Mouse (Mus musculus) embryonic facial prominence, embryonic 12.5 days (tissue): ENCODE results near the gene Mpz. TPM values are rescaled to one million over a fixed set of nuclear protein-coding genes. Genes with fewer than 3 reads are reported as not detected.

Source experiments
- ATAC-seq: fragments of 200-750 bp; cut with Nextera tagmentation; 2 replicates; pipeline ENCODE4 v1.8.0; 2017; ENCODE audit not compliant: insufficient number of reproducible peaks, insufficient read depth, low FRiP score, low TSS enrichment
- H3K27ac ChIP-seq: fragments of 300-500 bp; sonication (generic); 2 replicates; pipeline ENCODE4 v1.5.1; 2016; ENCODE audit warnings: mild to moderate bottlenecking
- H3K27me3 ChIP-seq: fragments of 300-500 bp; sonication (generic); 2 replicates; pipeline ENCODE4 v1.6.1; 2016; ENCODE audit warnings: mild to moderate bottlenecking, moderate library complexity
- H3K36me3 ChIP-seq: fragments of 300-500 bp; sonication (generic); 2 replicates; pipeline ENCODE4 v1.6.1; 2016; ENCODE audit warnings: mild to moderate bottlenecking
- H3K4me1 ChIP-seq: fragments of 300-500 bp; sonication (generic); 2 replicates; pipeline ENCODE4 v1.6.1; 2016
- H3K4me2 ChIP-seq: fragments of 300-500 bp; sonication (generic); replicated peaks from 2 replicates; pipeline ENCODE4 v1.6.1; 2016; ENCODE audit warnings: mild to moderate bottlenecking, moderate library complexity
- H3K4me3 ChIP-seq: fragments of 300-500 bp; sonication (generic); 2 replicates; pipeline ENCODE4 v1.5.1; 2016; ENCODE audit warnings: mild to moderate bottlenecking
- H3K9ac ChIP-seq: fragments of 300-500 bp; sonication (generic); 2 replicates; pipeline ENCODE4 v1.6.1; 2016; ENCODE audit warnings: mild to moderate bottlenecking, moderate library complexity
- H3K9me3 ChIP-seq: fragments of 300-500 bp; sonication (generic); 2 replicates; pipeline ENCODE4 v1.6.1; 2016; ENCODE audit warnings: mild to moderate bottlenecking, moderate library complexity
- WGBS: fragments of 180-500 bp; shearing (Covaris S2); methylation state at CpG from one replicate; pipeline ENCODE4 v1.1.7; 2016; 5-methylcytosine and 5-hydroxymethylcytosine counted together
- polyA plus RNA-seq: library from polyadenylated mRNA; unstranded; fragments of >200 nt; fragmentation: Nextera tagmentation; extraction: Ambion mirVana; gene quantifications from 2 replicates; pipeline ENCODE4 v1.2.1, GENCODE M21; 2016

Mpz gene
- polyA plus RNA-seq, 1 experiment from 2014 or later = 4.5 TPM

GRCm38 (mm10) chr1:171209409-171209808 is 58.9 kb downstream of the Mpz start:
- no peak for ATAC-seq
- Histone ChIP-seq H3K27me3 (no peaks in the 10 kb centered on the region), H3K4me3 (no peak overlapping the region), H3K4me1 (no peaks in the 10 kb centered on the region), H3K9ac (no peak overlapping the region), H3K27ac (no peak overlapping the region), H3K9me3 (no peaks in the 10 kb centered on the region), H3K36me3 (no peaks in the 10 kb centered on the region), H3K4me2 (no peak overlapping the region)
- 24% methylated on average over 4 of the region's 4 CpGs for WGBS

Other genes with a start within 250 kb of the Mpz start
- gene Fcrlb, start 237.8 kb upstream of the Mpz start, polyA plus RNA-seq = not detected in 2 replicates
- gene Fcrla, start 223.1 kb upstream of the Mpz start, polyA plus RNA-seq = not detected in 2 replicates
- 0.32 and 0.38 TPM in 2 replicates for gene Fcgr2b, start 174.2 kb upstream of the Mpz start, polyA plus RNA-seq
- gene Fcgr4, start 131.8 kb upstream of the Mpz start, polyA plus RNA-seq = 0.13 TPM in 1 of 2 replicates, not detected in the other
- 6.0 and 6.5 TPM in 2 replicates for gene Fcgr3, start 85.8 kb upstream of the Mpz start, polyA plus RNA-seq
- 1.4 and 1.8 TPM in 2 replicates for gene Cfap126, start 36.8 kb upstream of the Mpz start, polyA plus RNA-seq
- 210 and 216 TPM in 2 replicates for gene Sdhc, start 108 bp upstream of the Mpz start, polyA plus RNA-seq
- 9.2 and 9.3 TPM in 2 replicates for gene Pcp4l1, start 45.6 kb downstream of the Mpz start, polyA plus RNA-seq
- gene Nr1i3, start 63.3 kb downstream of the Mpz start, polyA plus RNA-seq = 0.08 and 0.26 TPM in 2 replicates
- gene Tomm40l, start 71.8 kb downstream of the Mpz start, polyA plus RNA-seq = 31.9 and 33.9 TPM in 2 replicates
- 3.5 and 3.7 TPM in 2 replicates for gene Apoa2, start 74.3 kb downstream of the Mpz start, polyA plus RNA-seq
- 23.3 and 23.6 TPM in 2 replicates for gene Fcer1g, start 83.7 kb downstream of the Mpz start, polyA plus RNA-seq
- 18.2 and 18.6 TPM in 2 replicates for gene Adamts4, start 99.7 kb downstream of the Mpz start, polyA plus RNA-seq
- gene Ndufs2, start 100.7 kb downstream of the Mpz start, polyA plus RNA-seq = 236 and 243 TPM in 2 replicates
- gene B4galt3, start 119.6 kb downstream of the Mpz start, polyA plus RNA-seq = 86.0 and 89.3 TPM in 2 replicates
- 75.4 and 79.1 TPM in 2 replicates for gene Ppox, start 130.5 kb downstream of the Mpz start, polyA plus RNA-seq
- gene Usp21, start 137.3 kb downstream of the Mpz start, polyA plus RNA-seq = 135 and 139 TPM in 2 replicates
- gene Ufc1, start 144.3 kb downstream of the Mpz start, polyA plus RNA-seq = 102 and 105 TPM in 2 replicates
- gene Dedd, start 178.4 kb downstream of the Mpz start, polyA plus RNA-seq = 54.5 and 61.8 TPM in 2 replicates
- gene Nit1, start 194.9 kb downstream of the Mpz start, polyA plus RNA-seq = 43.6 and 44.8 TPM in 2 replicates
- 118 and 127 TPM in 2 replicates for gene Pfdn2, start 195.0 kb downstream of the Mpz start, polyA plus RNA-seq
- gene Klhdc9, start 210.1 kb downstream of the Mpz start, polyA plus RNA-seq = 1.0 and 1.8 TPM in 2 replicates
- 7.5 and 8.7 TPM in 2 replicates for gene Nectin4, start 219.4 kb downstream of the Mpz start, polyA plus RNA-seq
- 0.97 and 1.1 TPM in 2 replicates for gene Arhgap30, start 238.2 kb downstream of the Mpz start, polyA plus RNA-seq